Mouse (Mus musculus): ENCODE data around the gene Camta1. TPM values are rescaled to one million over a fixed set of nuclear protein-coding genes. Genes with fewer than 3 reads are reported as not detected.

The Camta1 gene
- polyA plus RNA-seq, 1 experiment from 2014 or later, result 118 TPM

DNA sequence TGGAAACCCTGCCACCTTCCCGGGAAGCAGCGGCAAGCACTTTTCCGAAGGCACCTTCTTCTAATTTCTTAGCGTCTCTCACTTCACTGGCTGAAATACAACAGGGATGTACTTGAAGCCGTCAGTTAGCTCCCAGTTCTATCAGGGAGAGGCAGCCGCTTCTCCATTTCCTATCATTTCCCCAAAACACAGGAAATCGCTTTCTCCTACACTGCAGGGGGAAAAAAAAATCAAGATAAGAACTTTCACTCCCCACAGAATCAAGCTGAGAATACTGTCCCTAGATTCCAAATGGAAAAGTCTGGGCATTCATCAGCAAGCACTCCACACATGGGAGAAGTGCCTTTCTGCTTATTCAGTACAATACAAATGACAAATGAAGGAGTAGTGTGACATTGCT, 2.4 kb downstream of the Camta1 start:
- H3K27me3 ChIP-seq (replicated peaks), result no peaks in the 10 kb centered on the region
- H3K4me1 ChIP-seq, result peaks cover 38% of the 10 kb centered on the region
- ATAC-seq (ENCODE audit: extremely low read depth, insufficient number of reproducible peaks, low FRiP score, low TSS enrichment), result no peak
- WGBS, result 46% methylated on average over 7 of the region's 7 CpGs
- peak overlapping the region; percentile 40; the same call in 1 of the 2 replicates for H3K9ac ChIP-seq
- H3K27ac ChIP-seq (replicated peaks), result peak overlapping the region; percentile 88
- H3K36me3 ChIP-seq, result peaks cover 9% of the 10 kb centered on the region
- peak overlapping the region; percentile 96 for H3K4me2 ChIP-seq
- peak overlapping the region; percentile 10; the same call in 1 of the 2 replicates for H3K4me3 ChIP-seq
- no peaks in the 10 kb centered on the region for H3K9me3 ChIP-seq

DNA sequence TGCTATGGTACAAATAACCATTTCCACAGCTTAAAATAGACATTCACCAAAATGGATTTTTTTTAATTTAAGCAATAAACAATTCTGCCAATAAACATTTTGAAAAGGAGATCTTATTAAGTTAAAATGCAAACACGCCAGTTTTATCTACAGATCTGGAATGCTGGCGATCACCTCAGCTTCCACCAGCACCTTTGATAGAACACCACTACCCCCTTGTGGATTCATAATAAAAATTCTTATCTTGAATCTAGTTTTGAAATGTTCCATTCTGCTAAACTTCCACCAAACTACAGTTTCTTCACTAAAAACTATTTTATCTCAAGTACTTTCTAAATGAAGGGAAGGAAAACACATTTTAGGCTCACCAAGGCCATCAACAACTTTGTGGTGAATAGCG, 7.7 kb downstream of the Camta1 start:
- ATAC-seq (ENCODE audit: extremely low read depth, insufficient number of reproducible peaks, low FRiP score, low TSS enrichment), result no peak
- 56% methylated on average over 3 of the region's 3 CpGs for WGBS
- peaks cover 9% of the 10 kb centered on the region for H3K36me3 ChIP-seq

DNA sequence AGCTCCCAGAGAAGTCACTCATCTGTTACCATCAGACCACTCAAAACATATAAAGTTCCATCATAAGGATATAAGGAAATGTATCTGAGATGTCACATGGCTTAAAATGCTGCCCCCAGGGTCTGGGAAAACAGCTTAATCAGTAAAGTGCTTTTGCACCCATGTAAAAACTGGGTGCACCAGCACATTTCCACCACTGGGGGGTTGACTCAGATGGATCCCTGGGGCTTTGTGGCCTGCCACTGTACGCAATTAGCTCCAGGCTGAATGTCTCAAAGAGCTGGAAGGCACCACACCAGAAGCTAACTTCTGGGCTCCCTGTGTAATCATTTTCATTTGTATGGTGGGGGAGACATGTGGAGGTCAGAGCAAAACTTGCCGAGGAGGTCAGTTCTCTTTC, 10.5 kb downstream of the Camta1 start:
- peak overlapping the region; percentile 75 for H3K27ac ChIP-seq (replicated peaks)
- H3K9me3 ChIP-seq, result no peaks in the 10 kb centered on the region
- 46% methylated on average over 2 of the region's 2 CpGs for WGBS
- no peak overlapping the region for H3K9ac ChIP-seq
- no peak overlapping the region for H3K4me3 ChIP-seq
- H3K4me2 ChIP-seq, result peak overlapping the region; percentile 18; the same call in 1 of the 2 replicates
- ATAC-seq (ENCODE audit: extremely low read depth, insufficient number of reproducible peaks, low FRiP score, low TSS enrichment), result no peak
- H3K27me3 ChIP-seq (replicated peaks), result no peaks in the 10 kb centered on the region
- peaks cover 3% of the 10 kb centered on the region; the same call in 1 of the 2 replicates for H3K36me3 ChIP-seq
- H3K4me1 ChIP-seq, result peaks cover 50% of the 10 kb centered on the region

More for the DNA sequence above, 7.7 kb downstream of the Camta1 start:
- H3K9me3 ChIP-seq, result no peaks in the 10 kb centered on the region
- H3K4me3 ChIP-seq, result no peak overlapping the region
- H3K4me2 ChIP-seq, result no peak overlapping the region
- H3K4me1 ChIP-seq, result peaks cover 45% of the 10 kb centered on the region
- H3K9ac ChIP-seq, result no peak overlapping the region
- no peak overlapping the region for H3K27ac ChIP-seq (replicated peaks)
- H3K27me3 ChIP-seq (replicated peaks), result no peaks in the 10 kb centered on the region

DNA sequence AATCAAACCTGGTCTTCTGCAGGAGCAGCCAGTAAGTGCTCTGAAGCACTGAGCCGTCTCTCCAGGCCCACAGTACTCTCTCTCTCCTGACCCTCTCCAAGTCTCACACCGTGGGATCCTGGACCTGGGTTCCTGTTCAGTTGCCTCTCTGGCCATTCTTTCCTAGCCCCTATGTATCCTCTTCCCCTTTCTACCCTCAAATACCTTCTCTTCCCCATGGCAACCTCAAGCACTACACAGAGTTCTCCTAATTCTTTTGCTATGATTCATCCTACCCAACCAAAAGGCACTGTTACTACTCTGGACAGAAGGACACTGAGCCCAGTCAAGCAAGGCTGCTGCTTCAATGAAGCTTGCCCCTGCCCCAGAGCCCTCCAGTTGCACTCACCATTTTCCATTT, 19.1 kb downstream of the Camta1 start:
- Histone ChIP-seq H3K9me3 (no peaks in the 10 kb centered on the region), H3K27ac (replicated peaks) (no peak overlapping the region), H3K27me3 (replicated peaks) (no peaks in the 10 kb centered on the region), H3K4me1 (peaks cover 76% of the 10 kb centered on the region), H3K4me3 (no peak overlapping the region), H3K9ac (no peak overlapping the region), H3K36me3 (no peaks in the 10 kb centered on the region), H3K4me2 (no peak overlapping the region)
- WGBS, result 64% methylated on average over 2 of the region's 2 CpGs
- no peak for ATAC-seq (ENCODE audit: extremely low read depth, insufficient number of reproducible peaks, low FRiP score, low TSS enrichment)

DNA sequence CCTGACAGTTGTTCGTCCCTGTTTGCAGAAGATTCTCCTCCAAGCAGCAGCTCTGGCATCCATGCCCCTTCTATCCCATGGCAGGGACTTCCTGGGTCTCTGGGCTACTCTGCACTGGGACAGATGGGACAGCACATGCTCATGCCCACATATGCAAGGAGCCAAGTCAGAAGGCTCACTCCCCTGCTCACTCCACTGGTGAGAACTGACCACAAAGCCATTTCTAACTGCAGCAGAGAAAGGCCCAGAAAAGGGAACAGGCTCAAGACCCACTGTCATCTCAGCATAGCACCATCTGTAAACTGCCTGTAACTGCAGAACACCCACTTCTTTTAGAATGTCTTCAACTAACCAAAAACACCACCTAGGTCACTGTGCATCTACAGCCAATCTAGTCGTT, 23.2 kb downstream of the Camta1 start:
- Histone ChIP-seq H3K4me3 (no peak overlapping the region), H3K4me1 (peaks cover 58% of the 10 kb centered on the region), H3K27ac (replicated peaks) (no peak overlapping the region), H3K27me3 (replicated peaks) (no peaks in the 10 kb centered on the region), H3K9ac (no peak overlapping the region), H3K9me3 (no peaks in the 10 kb centered on the region), H3K36me3 (0 out of 2 replicates have a peak, but pooled peaks cover 9% of the 10 kb centered on the region), H3K4me2 (no peak overlapping the region)
- 55% methylated on average over 2 of the region's 2 CpGs for WGBS
- no peak for ATAC-seq (ENCODE audit: extremely low read depth, insufficient number of reproducible peaks, low FRiP score, low TSS enrichment)

DNA sequence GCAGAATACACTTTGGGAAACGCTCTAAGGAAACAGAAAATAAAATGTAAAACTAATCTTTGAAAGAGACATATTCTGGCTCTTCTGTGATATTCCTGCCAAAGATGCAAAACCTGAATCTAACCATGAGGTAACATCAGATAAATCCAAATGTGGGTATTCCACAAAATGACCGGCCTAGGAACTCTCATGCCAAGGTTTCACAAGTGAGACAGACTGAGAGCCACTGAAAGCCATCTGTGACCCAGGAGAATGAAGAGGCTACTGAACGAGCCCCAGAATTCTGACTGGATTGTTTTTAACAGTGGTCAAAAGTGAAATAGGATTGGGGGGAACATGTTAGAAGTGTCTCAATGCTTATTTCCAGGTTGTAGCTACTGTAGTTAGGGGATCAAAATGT, 25.8 kb downstream of the Camta1 start:
- no peaks in the 10 kb centered on the region for H3K9me3 ChIP-seq
- H3K9ac ChIP-seq, result no peak overlapping the region
- H3K36me3 ChIP-seq, result 0 out of 2 replicates have a peak, but pooled peaks cover 9% of the 10 kb centered on the region
- no peak overlapping the region for H3K4me3 ChIP-seq
- H3K4me2 ChIP-seq, result no peak overlapping the region
- H3K27me3 ChIP-seq (replicated peaks), result no peaks in the 10 kb centered on the region
- no peak for ATAC-seq (ENCODE audit: extremely low read depth, insufficient number of reproducible peaks, low FRiP score, low TSS enrichment)
- H3K27ac ChIP-seq (replicated peaks), result no peak overlapping the region
- peaks cover 33% of the 10 kb centered on the region for H3K4me1 ChIP-seq
- 85% methylated on average over 3 of the region's 3 CpGs for WGBS

DNA sequence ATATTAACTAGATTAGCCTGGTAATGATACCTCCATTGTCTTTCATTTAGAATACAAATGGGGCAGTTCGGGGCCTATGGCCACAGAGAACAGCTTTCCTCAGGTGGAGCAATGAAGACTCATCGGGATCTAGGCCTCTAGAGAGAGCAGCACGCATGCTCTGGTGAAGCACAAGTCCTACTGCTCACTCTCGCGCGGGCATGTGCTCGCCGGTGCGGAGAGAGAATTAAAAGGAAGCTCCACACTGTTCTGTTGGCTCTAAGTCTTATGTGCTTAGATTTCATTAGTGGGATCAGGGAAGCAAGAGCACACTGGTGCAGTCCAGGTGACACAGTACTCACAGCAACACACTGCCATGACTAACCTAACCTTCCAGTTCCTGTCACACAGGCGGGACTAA, 27.1 kb downstream of the Camta1 start:
- Histone ChIP-seq H3K9me3 (no peaks in the 10 kb centered on the region), H3K27ac (replicated peaks) (no peak overlapping the region), H3K4me3 (no peak overlapping the region), H3K9ac (no peak overlapping the region), H3K36me3 (peaks cover 14% of the 10 kb centered on the region; the same call in 1 of the 2 replicates), H3K27me3 (replicated peaks) (no peaks in the 10 kb centered on the region), H3K4me1 (peaks cover 20% of the 10 kb centered on the region), H3K4me2 (no peak overlapping the region)
- 91% methylated on average over 10 of the region's 10 CpGs for WGBS
- no peak for ATAC-seq (ENCODE audit: extremely low read depth, insufficient number of reproducible peaks, low FRiP score, low TSS enrichment)

DNA sequence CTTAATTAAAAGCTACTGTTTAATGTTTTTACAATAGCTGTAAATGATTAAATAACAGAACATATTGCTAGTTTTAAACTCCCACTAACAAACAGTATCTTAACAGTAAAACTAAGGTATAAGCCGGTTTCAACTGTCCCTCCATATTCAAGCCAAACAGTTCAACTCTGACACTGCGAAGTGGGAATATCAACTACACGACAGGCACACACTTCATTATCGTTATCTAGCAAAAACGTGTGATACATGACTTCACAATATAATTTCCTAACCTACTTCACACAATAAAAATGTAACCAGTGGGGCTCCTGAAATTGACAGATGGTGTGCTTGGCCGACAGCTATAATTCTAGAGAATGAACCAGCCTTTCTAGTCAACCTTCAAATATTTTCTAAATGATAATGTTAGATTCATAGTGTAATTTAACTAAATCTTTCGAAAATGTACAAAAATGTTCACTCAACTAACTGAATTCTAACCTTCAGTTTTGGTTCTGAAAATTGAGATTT, 27.7 kb downstream of the Camta1 start:
- peaks cover 17% of the 10 kb centered on the region for H3K4me1 ChIP-seq
- 77% methylated on average over 7 of the region's 7 CpGs for WGBS
- peaks cover 19% of the 10 kb centered on the region for H3K36me3 ChIP-seq
- H3K27ac ChIP-seq (replicated peaks), result no peak overlapping the region
- H3K9me3 ChIP-seq, result no peaks in the 10 kb centered on the region
- H3K4me3 ChIP-seq, result no peak overlapping the region
- ATAC-seq (ENCODE audit: extremely low read depth, insufficient number of reproducible peaks, low FRiP score, low TSS enrichment), result no peak
- H3K27me3 ChIP-seq (replicated peaks), result no peaks in the 10 kb centered on the region
- no peak overlapping the region for H3K4me2 ChIP-seq
- H3K9ac ChIP-seq, result no peak overlapping the region

DNA sequence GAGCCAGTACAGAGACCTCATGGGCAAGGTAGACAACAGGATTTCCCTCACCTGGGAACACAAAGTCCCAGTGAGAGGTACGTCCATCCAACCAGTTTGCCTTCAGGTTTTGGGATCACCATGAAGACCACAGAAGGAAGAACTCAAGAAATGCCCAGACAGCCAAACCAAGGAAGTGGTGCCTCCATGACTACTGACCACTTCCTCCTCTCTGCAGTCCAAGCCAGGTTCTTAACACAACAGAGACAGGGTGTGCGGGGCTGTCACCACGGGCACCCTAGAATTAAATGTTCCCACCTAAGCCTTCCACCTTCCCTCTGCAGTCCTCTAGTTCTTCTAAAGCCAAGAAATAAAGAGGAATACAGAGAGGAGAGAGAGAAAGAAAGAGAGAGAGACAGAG, 33.8 kb downstream of the Camta1 start:
- no peak overlapping the region for H3K9ac ChIP-seq

DNA sequence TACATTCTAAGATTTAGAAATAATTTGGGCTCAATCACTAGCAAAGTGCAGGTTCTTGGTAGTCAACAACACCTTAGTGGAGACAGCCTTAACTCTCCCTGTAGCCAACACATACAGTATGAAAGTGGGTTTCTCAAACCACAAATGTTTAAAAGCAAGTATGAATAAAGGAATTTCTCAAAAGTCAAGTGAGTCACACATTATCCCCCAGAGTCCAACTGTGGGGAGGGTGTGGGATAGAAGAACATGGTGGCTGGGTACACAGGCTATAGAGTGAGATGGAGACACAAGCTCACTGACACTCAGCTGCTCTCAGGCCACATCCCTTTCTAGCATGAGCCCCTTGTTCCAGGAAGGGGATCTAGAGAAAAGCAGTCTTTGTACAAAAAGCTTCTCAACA, 34.3 kb downstream of the Camta1 start:
- Histone ChIP-seq H3K4me3 (no peak overlapping the region), H3K9me3 (no peaks in the 10 kb centered on the region), H3K4me2 (no peak overlapping the region), H3K4me1 (peaks cover 16% of the 10 kb centered on the region), H3K36me3 (peaks cover 18% of the 10 kb centered on the region), H3K27me3 (replicated peaks) (no peaks in the 10 kb centered on the region), H3K9ac (no peak overlapping the region), H3K27ac (replicated peaks) (no peak overlapping the region)
- no peak for ATAC-seq (ENCODE audit: extremely low read depth, insufficient number of reproducible peaks, low FRiP score, low TSS enrichment)

More for the DNA sequence above, 33.8 kb downstream of the Camta1 start:
- WGBS, result 86% methylated on average over 3 of the region's 3 CpGs
- Histone ChIP-seq H3K36me3 (peaks cover 18% of the 10 kb centered on the region), H3K27me3 (replicated peaks) (no peaks in the 10 kb centered on the region), H3K4me2 (no peak overlapping the region), H3K4me1 (peaks cover 14% of the 10 kb centered on the region), H3K27ac (replicated peaks) (no peak overlapping the region), H3K9me3 (no peaks in the 10 kb centered on the region), H3K4me3 (no peak overlapping the region)
- ATAC-seq (ENCODE audit: extremely low read depth, insufficient number of reproducible peaks, low FRiP score, low TSS enrichment), result no peak

DNA sequence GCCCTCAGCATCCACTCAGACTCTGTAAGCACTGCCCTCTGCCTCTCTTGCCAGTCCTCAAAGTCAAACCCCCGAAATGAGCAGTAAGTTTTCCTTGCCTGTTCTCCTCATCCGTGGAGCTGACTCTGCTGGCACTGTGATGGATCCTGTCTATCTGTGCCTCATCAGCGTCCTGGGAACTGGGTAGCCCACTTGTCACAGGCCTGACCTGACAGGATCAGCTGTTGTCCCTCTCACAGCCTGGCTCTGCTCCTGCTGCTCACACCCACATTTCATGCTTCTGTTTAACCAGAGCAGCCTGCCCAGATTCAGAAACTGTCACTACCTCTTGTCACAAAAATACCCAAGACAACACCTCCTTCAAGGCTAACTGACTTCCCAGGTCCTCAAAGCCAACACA, 37.7 kb downstream of the Camta1 start:
- no peaks in the 10 kb centered on the region for H3K27me3 ChIP-seq (replicated peaks)
- ATAC-seq (ENCODE audit: extremely low read depth, insufficient number of reproducible peaks, low FRiP score, low TSS enrichment), result no peak
- H3K4me1 ChIP-seq, result peaks cover 25% of the 10 kb centered on the region
- no peak overlapping the region for H3K4me3 ChIP-seq
- H3K9me3 ChIP-seq, result no peaks in the 10 kb centered on the region
- H3K9ac ChIP-seq, result no peak overlapping the region
- H3K36me3 ChIP-seq, result peaks cover 15% of the 10 kb centered on the region
- WGBS, result 39% methylated on average over 3 of the region's 3 CpGs
- no peak overlapping the region for H3K4me2 ChIP-seq
- H3K27ac ChIP-seq (replicated peaks), result no peak overlapping the region

DNA sequence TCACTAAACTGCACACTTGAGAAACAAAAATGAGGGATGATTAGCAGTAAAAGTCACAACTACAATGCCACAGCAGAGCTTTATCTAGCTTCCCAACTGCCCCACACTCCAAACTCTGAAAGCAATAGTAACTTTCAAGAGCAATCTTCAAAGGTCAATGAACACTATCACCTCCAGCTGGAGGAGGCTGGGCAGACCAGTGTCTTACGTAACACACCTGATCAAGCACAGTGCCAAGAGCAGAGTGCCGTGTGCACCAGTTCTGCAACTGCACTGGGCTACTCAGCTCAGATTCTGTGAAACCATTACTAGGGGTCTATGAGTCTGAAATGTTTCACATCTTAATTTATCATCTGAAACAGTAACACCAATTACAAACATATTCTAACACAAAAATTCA, 38.7 kb downstream of the Camta1 start:
- WGBS, result 52% methylated on average over 2 of the region's 2 CpGs
- Histone ChIP-seq H3K4me3 (no peak overlapping the region), H3K9ac (no peak overlapping the region), H3K27ac (replicated peaks) (no peak overlapping the region), H3K4me1 (peaks cover 34% of the 10 kb centered on the region), H3K27me3 (replicated peaks) (no peaks in the 10 kb centered on the region), H3K36me3 (peaks cover 8% of the 10 kb centered on the region; the same call in 1 of the 2 replicates), H3K4me2 (no peak overlapping the region), H3K9me3 (no peaks in the 10 kb centered on the region)
- ATAC-seq (ENCODE audit: extremely low read depth, insufficient number of reproducible peaks, low FRiP score, low TSS enrichment), result no peak
